Mouse (Mus musculus): Measurements from ENCODE around the gene Col13a1.

DNA sequence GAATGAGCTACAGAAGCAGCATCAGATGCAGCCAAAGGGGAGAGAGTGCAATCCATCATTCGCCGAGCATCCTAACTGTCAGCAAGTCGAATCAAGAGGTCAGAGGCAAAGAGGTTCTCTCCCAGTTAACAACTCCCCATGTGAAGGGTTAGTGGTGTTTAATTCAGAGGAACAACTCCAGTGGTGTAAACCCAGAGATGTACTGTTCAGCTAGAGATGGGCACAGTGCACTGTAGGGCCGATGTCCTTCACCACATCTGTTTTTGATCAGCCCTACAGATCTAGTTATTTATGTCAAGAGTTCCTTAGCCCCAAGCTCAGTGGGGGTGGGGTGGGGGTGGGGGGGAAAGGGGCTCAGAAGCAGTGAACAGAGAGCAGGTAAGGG, 155.2 kb downstream of the Col13a1 start:
- TF ChIP-seq GATA1 (IDR thresholded peaks at IDR 0.05; ENCODE audit: low read length): no peak
- TF ChIP-seq TAL1 (IDR thresholded peaks at IDR 0.05; ENCODE audit: low read length): no peak
